Mouse (Mus musculus): Measurements from ENCODE around the gene Gm12258. TPM values are rescaled to one million over a fixed set of nuclear protein-coding genes. Genes with fewer than 3 reads are reported as not detected.

Gene Gm12258
- polyA plus RNA-seq, 1 experiment from 2014 or later, result 5.4 TPM

GRCm38 (mm10) chr11:58894456-58894855, 47.5 kb downstream of the Gm12258 start:
- H3K4me2 ChIP-seq (replicated peaks; ENCODE audit: low read depth, low read length), result no peak overlapping the region
- H3K4me3 ChIP-seq (ENCODE audit: low read depth, low read length), result no peak overlapping the region
- no peaks in the 10 kb centered on the region for H3K4me1 ChIP-seq (ENCODE audit: insufficient read depth, low read depth, low read length)
- 68% methylated on average over 6 of the region's 6 CpGs for WGBS
- ATAC-seq (no peak), DNase-seq (ENCODE audit: low spot score) (no peak)
- peaks cover 35% of the 10 kb centered on the region for H3K36me3 ChIP-seq (ENCODE audit: insufficient read depth, low read length)
- H3K9ac ChIP-seq (replicated peaks; ENCODE audit: low read depth), result no peak overlapping the region
- TF ChIP-seq EP300 (IDR thresholded peaks at IDR 0.05) (no peak), CTCF (IDR thresholded peaks at IDR 0.05) (no peak)
- H3K27me3 ChIP-seq (replicated peaks; ENCODE audit: insufficient read depth, low read length), result no peaks in the 10 kb centered on the region
- no peaks in the 10 kb centered on the region for H3K9me3 ChIP-seq (ENCODE audit: low read length)
- no peak overlapping the region for H3K27ac ChIP-seq (ENCODE audit: low read length)

GRCm38 (mm10) chr11:58897485-58897884, 50.5 kb downstream of the Gm12258 start:
- 64% methylated on average over 6 of the region's 6 CpGs for WGBS
- TF ChIP-seq EP300 (IDR thresholded peaks at IDR 0.05) (no peak), CTCF (IDR thresholded peaks at IDR 0.05) (no peak)
- no peak overlapping the region for H3K27ac ChIP-seq (ENCODE audit: low read length)
- H3K4me1 ChIP-seq (ENCODE audit: insufficient read depth, low read depth, low read length), result no peaks in the 10 kb centered on the region
- no peaks in the 10 kb centered on the region for H3K27me3 ChIP-seq (replicated peaks; ENCODE audit: insufficient read depth, low read length)
- ATAC-seq, result no peak
- no peak overlapping the region for H3K4me2 ChIP-seq (replicated peaks; ENCODE audit: low read depth, low read length)
- no peak overlapping the region for H3K4me3 ChIP-seq (ENCODE audit: low read depth, low read length)
- no peak for DNase-seq (ENCODE audit: low spot score)
- H3K36me3 ChIP-seq (ENCODE audit: insufficient read depth, low read length), result peaks cover 21% of the 10 kb centered on the region
- H3K9me3 ChIP-seq (ENCODE audit: low read length), result no peaks in the 10 kb centered on the region
- H3K9ac ChIP-seq (replicated peaks; ENCODE audit: low read depth), result no peak overlapping the region

DNA sequence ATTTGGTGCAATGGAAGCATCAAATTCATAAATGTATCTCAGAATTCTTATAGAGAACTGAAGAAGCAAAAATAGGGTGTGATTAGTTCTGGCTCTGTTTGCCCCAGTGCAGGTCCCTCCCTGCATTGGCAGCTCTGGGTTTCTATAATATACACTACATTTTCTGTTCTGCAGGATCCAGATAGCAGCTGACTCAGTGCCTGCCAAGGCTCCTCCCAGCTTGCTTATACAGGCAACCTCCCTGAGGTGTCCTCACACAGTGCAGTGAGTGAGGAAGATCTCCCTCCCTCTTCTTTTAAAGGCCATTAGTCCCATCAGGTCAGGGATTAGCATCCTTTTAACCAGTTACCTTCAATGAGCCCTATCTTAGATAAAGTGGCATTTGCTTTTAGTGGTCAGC, 54.1 kb downstream of the Gm12258 start:
- no peak for TF ChIP-seq CTCF (IDR thresholded peaks at IDR 0.05)
- no peak for TF ChIP-seq EP300 (IDR thresholded peaks at IDR 0.05)
- Histone ChIP-seq H3K4me2 (replicated peaks; ENCODE audit: low read depth, low read length) (no peak overlapping the region), H3K9ac (replicated peaks; ENCODE audit: low read depth) (no peak overlapping the region), H3K36me3 (ENCODE audit: insufficient read depth, low read length) (peaks cover 12% of the 10 kb centered on the region), H3K27ac (ENCODE audit: low read length) (no peak overlapping the region), H3K9me3 (ENCODE audit: low read length) (no peaks in the 10 kb centered on the region), H3K4me1 (ENCODE audit: insufficient read depth, low read depth, low read length) (peaks cover 3% of the 10 kb centered on the region; the same call in 1 of the 2 replicates), H3K4me3 (ENCODE audit: low read depth, low read length) (no peak overlapping the region), H3K27me3 (replicated peaks; ENCODE audit: insufficient read depth, low read length) (no peaks in the 10 kb centered on the region)
- ATAC-seq (no peak), DNase-seq (ENCODE audit: low spot score) (no peak)

- Histone ChIP-seq H3K27ac (ENCODE audit: low read length) (peak within 1 kb of the TSS; percentile 79), H3K4me1 (ENCODE audit: insufficient read depth, low read depth, low read length) (peaks cover 3% of the 10 kb centered on the region; the same call in 1 of the 2 replicates), H3K36me3 (ENCODE audit: insufficient read depth, low read length) (peaks cover 8% of the 10 kb centered on the region; the same call in 1 of the 2 replicates), H3K27me3 (replicated peaks; ENCODE audit: insufficient read depth, low read length) (no peaks in the 10 kb centered on the region), H3K4me3 (ENCODE audit: low read depth, low read length) (peak within 1 kb of the TSS; percentile 54), H3K4me2 (replicated peaks; ENCODE audit: low read depth, low read length) (peak within 1 kb of the TSS; percentile 66), H3K9me3 (ENCODE audit: low read length) (no peaks in the 10 kb centered on the region), H3K9ac (replicated peaks; ENCODE audit: low read depth) (peak within 1 kb of the TSS; percentile 51)
- ATAC-seq (peak; percentile 98), DNase-seq (ENCODE audit: low spot score) (peak; percentile 96)
- 4% methylated on average over 37 of the region's 40 CpGs for WGBS
- TF ChIP-seq EP300 (IDR thresholded peaks at IDR 0.05) (no peak), CTCF (IDR thresholded peaks at IDR 0.05) (peak; percentile 35)
Measured at GRCm38 (mm10) chr11:58903511-58904409, 56.8 kb downstream of the Gm12258 start, which contains the start of gene Zfp39. Gene Zfp39, minus strand, starts transcription at chr11:58904225.

DNA sequence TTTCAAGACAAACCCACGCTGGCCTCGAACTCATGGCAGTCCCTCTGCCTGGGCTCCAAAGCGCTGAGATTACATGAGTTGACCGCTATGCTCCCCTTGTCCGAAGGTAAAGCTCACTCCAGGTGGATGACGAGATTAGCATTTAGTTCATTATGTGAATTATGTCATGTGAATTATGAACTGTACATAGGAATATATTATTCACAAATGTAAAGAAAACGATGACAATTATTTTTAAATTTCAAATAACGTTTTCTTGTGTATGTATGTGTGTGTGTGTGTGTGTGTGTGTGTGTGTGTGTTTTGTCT, 57.4 kb downstream of the Gm12258 start:
- DNase-seq (ENCODE audit: low spot score) (no peak), ATAC-seq (no peak)
- Histone ChIP-seq H3K9me3 (ENCODE audit: low read length) (no peaks in the 10 kb centered on the region), H3K9ac (replicated peaks; ENCODE audit: low read depth) (no peak overlapping the region), H3K4me1 (ENCODE audit: insufficient read depth, low read depth, low read length) (peaks cover 3% of the 10 kb centered on the region; the same call in 1 of the 2 replicates), H3K27ac (ENCODE audit: low read length) (peak overlapping the region; percentile 79), H3K36me3 (ENCODE audit: insufficient read depth, low read length) (peaks cover 4% of the 10 kb centered on the region; the same call in 1 of the 2 replicates), H3K27me3 (replicated peaks; ENCODE audit: insufficient read depth, low read length) (no peaks in the 10 kb centered on the region), H3K4me3 (ENCODE audit: low read depth, low read length) (peak overlapping the region; percentile 54), H3K4me2 (replicated peaks; ENCODE audit: low read depth, low read length) (peak overlapping the region; percentile 66)
- 2% methylated on average over 8 of the region's 8 CpGs for WGBS
- TF ChIP-seq CTCF (IDR thresholded peaks at IDR 0.05) (no peak), EP300 (IDR thresholded peaks at IDR 0.05) (no peak)

GRCm38 (mm10) chr11:58904838-58905237, 57.9 kb downstream of the Gm12258 start:
- no peak overlapping the region for H3K27ac ChIP-seq (ENCODE audit: low read length)
- no peaks in the 10 kb centered on the region for H3K27me3 ChIP-seq (replicated peaks; ENCODE audit: insufficient read depth, low read length)
- H3K4me2 ChIP-seq (replicated peaks; ENCODE audit: low read depth, low read length), result peak overlapping the region; percentile 66; the same call in 1 of the 2 replicates
- ATAC-seq (peak; percentile 49), DNase-seq (ENCODE audit: low spot score) (peak; percentile 84)
- 0 out of 2 replicates have a peak overlapping the region, but pooled peaks have one; percentile 54 for H3K4me3 ChIP-seq (ENCODE audit: low read depth, low read length)
- TF ChIP-seq CTCF (IDR thresholded peaks at IDR 0.05) (no peak), EP300 (IDR thresholded peaks at IDR 0.05) (0 out of 2 replicates have a peak, but pooled peaks have one; percentile 13)
- peaks cover 4% of the 10 kb centered on the region; the same call in 1 of the 2 replicates for H3K36me3 ChIP-seq (ENCODE audit: insufficient read depth, low read length)
- H3K9ac ChIP-seq (replicated peaks; ENCODE audit: low read depth), result no peak overlapping the region
- no peaks in the 10 kb centered on the region for H3K9me3 ChIP-seq (ENCODE audit: low read length)
- peaks cover 3% of the 10 kb centered on the region; the same call in 1 of the 2 replicates for H3K4me1 ChIP-seq (ENCODE audit: insufficient read depth, low read depth, low read length)
- 45% methylated on average over 6 of the region's 6 CpGs for WGBS

Other genes with a start within 250 kb of the Gm12258 start
- not detected in 2 replicates for gene 2210407C18Rik, start 231.1 kb upstream of the Gm12258 start, polyA plus RNA-seq (2015; fragmentation: Nextera tagmentation; extraction: Ambion mirVana)
- gene Olfr323, start 216.7 kb upstream of the Gm12258 start, polyA plus RNA-seq (2015; fragmentation: Nextera tagmentation; extraction: Ambion mirVana), result not detected in 2 replicates
- 0.08 and 0.20 TPM in 2 replicates for gene Trim58, start 206.7 kb upstream of the Gm12258 start, polyA plus RNA-seq (2015; fragmentation: Nextera tagmentation; extraction: Ambion mirVana)
- gene Olfr322, start 188.4 kb upstream of the Gm12258 start, polyA plus RNA-seq (2015; fragmentation: Nextera tagmentation; extraction: Ambion mirVana), result not detected in 2 replicates
- not detected in 2 replicates for gene Olfr320, start 166.1 kb upstream of the Gm12258 start, polyA plus RNA-seq (2015; fragmentation: Nextera tagmentation; extraction: Ambion mirVana)
- not detected in 2 replicates for gene Olfr319, start 148.0 kb upstream of the Gm12258 start, polyA plus RNA-seq (2015; fragmentation: Nextera tagmentation; extraction: Ambion mirVana)
- gene Olfr318, start 123.1 kb upstream of the Gm12258 start, polyA plus RNA-seq (2015; fragmentation: Nextera tagmentation; extraction: Ambion mirVana), result not detected in 2 replicates
- gene Olfr317, start 107.9 kb upstream of the Gm12258 start, polyA plus RNA-seq (2015; fragmentation: Nextera tagmentation; extraction: Ambion mirVana), result not detected in 2 replicates
- gene Olfr316, start 94.4 kb upstream of the Gm12258 start, polyA plus RNA-seq (2015; fragmentation: Nextera tagmentation; extraction: Ambion mirVana), result not detected in 2 replicates
- gene Olfr315, start 74.0 kb upstream of the Gm12258 start, polyA plus RNA-seq (2015; fragmentation: Nextera tagmentation; extraction: Ambion mirVana), result not detected in 2 replicates
- gene Olfr314, start 64.2 kb upstream of the Gm12258 start, polyA plus RNA-seq (2015; fragmentation: Nextera tagmentation; extraction: Ambion mirVana), result not detected in 2 replicates
- gene Fam183b, start 45.2 kb upstream of the Gm12258 start, polyA plus RNA-seq (2015; fragmentation: Nextera tagmentation; extraction: Ambion mirVana), result 31.4 and 36.1 TPM in 2 replicates
- gene Olfr313, start 32.2 kb upstream of the Gm12258 start, polyA plus RNA-seq (2015; fragmentation: Nextera tagmentation; extraction: Ambion mirVana), result not detected in 2 replicates
- gene Olfr312, start 17.9 kb upstream of the Gm12258 start, polyA plus RNA-seq (2015; fragmentation: Nextera tagmentation; extraction: Ambion mirVana), result not detected in 2 replicates
- gene Olfr311, start 7.9 kb upstream of the Gm12258 start, polyA plus RNA-seq (2015; fragmentation: Nextera tagmentation; extraction: Ambion mirVana), result not detected in 2 replicates
- gene 2810021J22Rik, start 20.1 kb downstream of the Gm12258 start, polyA plus RNA-seq (2015; fragmentation: Nextera tagmentation; extraction: Ambion mirVana), result 3.2 and 4.0 TPM in 2 replicates
- 2.4 and 2.8 TPM in 2 replicates for gene Zfp39, start 57.1 kb downstream of the Gm12258 start, polyA plus RNA-seq (2015; fragmentation: Nextera tagmentation; extraction: Ambion mirVana)
- 0.05 and 0.12 TPM in 2 replicates for gene Btnl10, start 70.8 kb downstream of the Gm12258 start, polyA plus RNA-seq (2015; fragmentation: Nextera tagmentation; extraction: Ambion mirVana)
- gene Rnf187, start 91.8 kb downstream of the Gm12258 start, polyA plus RNA-seq (2015; fragmentation: Nextera tagmentation; extraction: Ambion mirVana), result 168 and 169 TPM in 2 replicates
- gene Hist3h2ba, start 101.8 kb downstream of the Gm12258 start, polyA plus RNA-seq (2015; fragmentation: Nextera tagmentation; extraction: Ambion mirVana), result 2.6 TPM in 2 replicates
- gene Hist3h2a, start 107.5 kb downstream of the Gm12258 start, polyA plus RNA-seq (2015; fragmentation: Nextera tagmentation; extraction: Ambion mirVana), result 21.6 and 28.6 TPM in 2 replicates
- 0.62 and 0.83 TPM in 2 replicates for gene Trim17, start 107.5 kb downstream of the Gm12258 start, polyA plus RNA-seq (2015; fragmentation: Nextera tagmentation; extraction: Ambion mirVana)
- gene Trim11, start 130.9 kb downstream of the Gm12258 start, polyA plus RNA-seq (2015; fragmentation: Nextera tagmentation; extraction: Ambion mirVana), result 19.1 and 20.2 TPM in 2 replicates